Mouse (Mus musculus) hindbrain, embryonic 14.5 days (tissue): Measurements from ENCODE around the gene Csgalnact2. TPM values are rescaled to one million over a fixed set of nuclear protein-coding genes. Genes with fewer than 3 reads are reported as not detected.
A peak's percentile ranks its signal among the peaks of the same experiment; 100 is the strongest.

Experiments
- ATAC-seq: fragments of 200-750 bp; cut with Nextera tagmentation; 2 replicates; pipeline ENCODE4 v1.8.0; 2017; ENCODE audit warnings: moderate number of reproducible peaks, mild to moderate bottlenecking, moderate TSS enrichment, moderate library complexity; ENCODE audit not compliant: low FRiP score
- DNase-seq: peaks from one replicate; pipeline ENCODE4 v3.0.0-alpha.2; 2015; ENCODE audit warnings: low spot score
- H3K27ac ChIP-seq: fragments of 300-500 bp; sonication (generic); 2 replicates; pipeline ENCODE4 v1.5.1; 2014; ENCODE audit warnings: mild to moderate bottlenecking, moderate library complexity
- H3K27me3 ChIP-seq: fragments of 300-500 bp; sonication (generic); 2 replicates; pipeline ENCODE4 v1.6.1; 2014; ENCODE audit warnings: mild to moderate bottlenecking, low read length, mixed read lengths; ENCODE audit not compliant: control insufficient read depth, insufficient read depth
- H3K36me3 ChIP-seq: fragments of 300-500 bp; sonication (generic); replicated peaks from 2 replicates; pipeline ENCODE4 v1.6.1; 2014; ENCODE audit not compliant: control insufficient read depth, insufficient read depth
- H3K4me1 ChIP-seq: fragments of 300-500 bp; sonication (generic); replicated peaks from 2 replicates; pipeline ENCODE4 v1.6.1; 2014; ENCODE audit warnings: antibody characterized with exemption, low read length, mixed read lengths; ENCODE audit not compliant: control insufficient read depth, insufficient read depth
- H3K4me2 ChIP-seq: fragments of 300-500 bp; sonication (generic); replicated peaks from 2 replicates; pipeline ENCODE4 v1.6.1; 2014; ENCODE audit warnings: mild to moderate bottlenecking, moderate library complexity
- H3K4me3 ChIP-seq: fragments of 300-500 bp; sonication (generic); replicated peaks from 2 replicates; pipeline ENCODE4 v1.5.1; 2014; ENCODE audit warnings: mild to moderate bottlenecking, low read length
- H3K9ac ChIP-seq: fragments of 300-500 bp; sonication (generic); 2 replicates; pipeline ENCODE4 v1.6.1; 2014
- H3K9me3 ChIP-seq: fragments of 300-500 bp; sonication (generic); 2 replicates; pipeline ENCODE4 v1.6.1; 2016; ENCODE audit warnings: low read length; ENCODE audit not compliant: control insufficient read depth
- WGBS: fragments of 180-500 bp; shearing (Covaris S2); extraction: QIAGEN DNeasy Blood & Tissue Kit; methylation state at CpG from one replicate; pipeline ENCODE4 v1.1.7; 2014; 5-methylcytosine and 5-hydroxymethylcytosine counted together
- polyA plus RNA-seq: library from polyadenylated mRNA; unstranded; fragments of >200 nt; fragmentation: Nextera tagmentation; extraction: Ambion mirVana; gene quantifications from 2 replicates; pipeline ENCODE4 v1.2.1, GENCODE M21; 2014

Gene Csgalnact2
- polyA plus RNA-seq, 1 experiment from 2014 or later: 13.3 TPM

DNA sequence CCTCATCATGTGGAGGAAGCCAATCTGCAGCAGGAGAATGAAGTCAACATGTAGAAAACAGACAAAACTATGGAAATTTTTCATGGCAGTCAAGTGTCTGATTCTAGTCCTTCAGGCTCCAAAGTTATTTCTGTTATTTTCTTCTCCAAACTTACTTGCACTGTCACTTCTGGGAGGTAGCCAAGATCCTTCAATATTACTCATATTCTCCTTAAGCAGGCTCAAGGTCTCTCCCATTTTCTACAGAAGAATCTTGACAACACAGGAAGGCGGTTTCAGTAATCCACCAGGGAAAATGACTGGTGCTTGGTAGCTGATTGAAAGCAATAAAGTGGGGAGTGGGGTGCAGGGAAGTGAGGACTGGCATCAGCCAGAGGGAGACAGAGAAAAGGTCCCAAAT lies 16.2 kb downstream of the Csgalnact2 start:
- H3K9ac ChIP-seq: no peak overlapping the region
- no peaks in the 10 kb centered on the region for H3K4me1 ChIP-seq
- no peak overlapping the region for H3K27ac ChIP-seq
- WGBS: 93% methylated on average over 1 of the region's 1 CpGs
- no peak overlapping the region for H3K4me3 ChIP-seq
- DNase-seq (no peak), ATAC-seq (no peak)
- H3K4me2 ChIP-seq: no peak overlapping the region
- no peaks in the 10 kb centered on the region for H3K9me3 ChIP-seq
- no peaks in the 10 kb centered on the region for H3K27me3 ChIP-seq
- peaks cover 41% of the 10 kb centered on the region for H3K36me3 ChIP-seq

DNA sequence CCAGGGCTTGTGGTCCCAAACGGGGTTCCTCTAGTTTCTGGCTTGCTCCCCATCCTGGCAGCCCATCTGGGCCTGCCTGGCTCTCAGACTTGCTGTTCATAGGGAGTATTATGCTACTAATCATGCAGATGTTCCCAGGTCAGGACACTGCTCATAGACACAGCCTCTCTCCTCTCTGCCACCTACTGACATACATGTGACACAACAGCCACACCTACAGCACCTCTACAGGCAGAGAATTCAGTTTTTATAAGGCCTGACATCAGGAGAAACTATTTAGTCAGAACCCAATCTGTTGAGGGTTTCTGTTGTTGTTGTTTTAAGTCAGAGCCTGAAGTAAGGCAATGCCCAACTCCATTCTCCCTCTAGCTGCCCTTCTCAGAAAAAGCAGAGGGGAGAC lies 27.1 kb downstream of the Csgalnact2 start:
- DNase-seq (no peak), ATAC-seq (no peak)
- WGBS: 57% methylated on average over 1 of the region's 1 CpGs
- H3K9ac ChIP-seq: no peak overlapping the region
- H3K4me2 ChIP-seq: no peak overlapping the region
- H3K4me3 ChIP-seq: no peak overlapping the region
- H3K27me3 ChIP-seq: no peaks in the 10 kb centered on the region
- H3K27ac ChIP-seq: no peak overlapping the region
- no peaks in the 10 kb centered on the region for H3K4me1 ChIP-seq
- H3K36me3 ChIP-seq: peaks cover 22% of the 10 kb centered on the region
- H3K9me3 ChIP-seq: no peaks in the 10 kb centered on the region

GRCm38 (mm10) chr6:118099311-118099802 lies 39.6 kb downstream of the Csgalnact2 start:
- Histone ChIP-seq H3K9me3 (no peaks in the 10 kb centered on the region), H3K4me3 (no peak overlapping the region), H3K36me3 (no peaks in the 10 kb centered on the region), H3K27ac (no peak overlapping the region), H3K4me2 (no peak overlapping the region), H3K27me3 (no peaks in the 10 kb centered on the region), H3K4me1 (no peaks in the 10 kb centered on the region), H3K9ac (no peak overlapping the region)
- ATAC-seq (no peak; the same call in 1 of the 2 replicates), DNase-seq (peak; percentile 64)
- WGBS: 36% methylated on average over 2 of the region's 2 CpGs

DNA sequence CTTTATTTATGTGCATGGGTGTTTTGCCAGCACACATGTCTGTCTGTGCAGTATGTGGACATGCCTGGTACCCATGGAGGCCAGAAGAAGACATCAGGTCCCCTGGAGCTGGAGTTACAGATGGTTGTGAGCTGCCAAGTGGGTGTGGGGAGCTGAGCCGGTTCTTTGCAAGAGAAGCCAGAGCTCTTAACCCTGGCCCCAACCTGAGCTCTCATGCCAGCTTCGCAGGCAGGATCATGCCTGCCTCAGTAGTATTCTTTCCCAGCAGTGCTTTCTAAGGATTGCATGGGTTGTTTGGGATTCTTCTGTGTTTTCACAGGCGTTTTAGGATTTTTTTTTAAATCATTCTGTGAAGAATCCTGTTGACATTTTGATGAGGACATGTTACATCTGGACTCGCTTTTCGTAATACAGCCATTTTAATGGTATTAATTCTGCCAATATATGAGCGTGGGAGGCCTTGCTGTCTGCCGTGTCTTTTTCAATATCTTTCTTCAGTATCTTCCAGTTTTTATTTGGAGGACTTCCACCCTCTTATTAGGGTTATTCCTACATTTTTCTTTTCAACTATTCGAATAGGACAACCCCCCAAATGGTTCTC lies 41.1 kb downstream of the Csgalnact2 start:
- ATAC-seq (no peak), DNase-seq (no peak)
- Histone ChIP-seq H3K9ac (no peak overlapping the region), H3K36me3 (no peaks in the 10 kb centered on the region), H3K9me3 (no peaks in the 10 kb centered on the region), H3K4me2 (no peak overlapping the region), H3K27ac (no peak overlapping the region), H3K4me1 (no peaks in the 10 kb centered on the region), H3K4me3 (no peak overlapping the region), H3K27me3 (no peaks in the 10 kb centered on the region)
- 89% methylated on average over 8 of the region's 8 CpGs for WGBS

DNA sequence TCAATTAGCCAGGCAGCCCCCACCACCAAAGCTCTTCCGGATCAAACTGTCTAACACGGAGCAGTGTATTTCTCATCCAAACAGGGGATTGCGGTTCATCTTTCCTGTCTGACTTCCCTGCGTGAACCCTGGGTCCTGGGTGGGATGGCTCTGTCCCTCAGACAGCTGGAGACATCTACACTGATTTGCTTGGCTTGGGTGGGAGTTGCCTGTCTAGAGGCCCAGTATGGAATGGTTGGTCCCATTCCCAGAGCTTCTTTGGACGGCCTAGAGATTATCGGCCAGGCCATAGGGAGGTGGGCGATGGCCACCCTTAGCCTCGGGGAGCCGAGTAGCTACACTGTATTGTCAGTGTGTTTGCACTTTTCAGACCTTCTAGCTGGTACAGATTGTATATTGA lies 48.1 kb downstream of the Csgalnact2 start:
- H3K27ac ChIP-seq: no peak overlapping the region
- H3K4me3 ChIP-seq: no peak overlapping the region
- H3K27me3 ChIP-seq: no peaks in the 10 kb centered on the region
- no peak overlapping the region for H3K4me2 ChIP-seq
- no peaks in the 10 kb centered on the region for H3K9me3 ChIP-seq
- ATAC-seq (no peak), DNase-seq (no peak)
- no peaks in the 10 kb centered on the region for H3K36me3 ChIP-seq
- no peaks in the 10 kb centered on the region for H3K4me1 ChIP-seq
- 77% methylated on average over 9 of the region's 9 CpGs for WGBS
- H3K9ac ChIP-seq: no peak overlapping the region

DNA sequence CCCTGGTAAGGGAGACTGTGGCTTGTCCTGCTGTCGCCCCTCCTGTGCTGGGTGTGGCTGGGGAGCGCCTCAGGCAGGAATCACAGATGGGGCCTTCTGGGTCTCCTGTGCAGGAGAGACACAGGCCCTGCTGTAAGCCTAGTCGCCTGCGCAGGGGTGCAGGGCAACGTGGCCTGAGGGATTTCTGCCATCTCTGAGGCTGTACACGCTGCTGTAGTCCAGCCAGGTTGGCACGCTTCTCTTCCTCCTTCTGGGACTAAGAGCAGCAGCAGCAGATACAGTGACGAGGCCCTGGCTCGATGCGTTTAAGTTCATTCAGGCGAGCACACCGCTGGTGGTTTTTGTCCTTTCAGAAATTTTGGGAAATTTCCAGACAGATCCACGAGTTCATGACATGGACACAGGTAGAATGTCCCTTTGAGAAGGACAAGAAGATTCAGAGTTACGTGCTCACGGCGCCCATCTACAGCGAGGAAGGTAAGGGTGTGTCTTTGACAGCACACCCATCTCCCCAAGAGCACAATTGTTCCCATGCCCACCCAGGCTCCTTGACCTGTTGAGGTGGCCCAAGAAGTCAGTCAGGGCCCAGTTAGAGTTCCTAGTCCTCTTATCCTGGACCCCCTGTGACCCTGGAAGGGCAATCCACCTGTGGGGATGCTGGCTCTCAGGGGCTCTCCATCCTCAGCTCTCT lies 50.0 kb downstream of the Csgalnact2 start:
- Histone ChIP-seq H3K36me3 (no peaks in the 10 kb centered on the region), H3K27ac (no peak overlapping the region), H3K9ac (no peak overlapping the region), H3K4me3 (no peak overlapping the region), H3K4me2 (no peak overlapping the region), H3K27me3 (no peaks in the 10 kb centered on the region), H3K9me3 (no peaks in the 10 kb centered on the region), H3K4me1 (no peaks in the 10 kb centered on the region)
- DNase-seq (no peak), ATAC-seq (no peak)
- WGBS: 76% methylated on average over 17 of the region's 17 CpGs

GRCm38 (mm10) chr6:118087955-118088354 lies 51.0 kb downstream of the Csgalnact2 start:
- ATAC-seq (no peak), DNase-seq (no peak)
- H3K36me3 ChIP-seq: no peaks in the 10 kb centered on the region
- H3K27me3 ChIP-seq: no peaks in the 10 kb centered on the region
- H3K4me3 ChIP-seq: no peak overlapping the region
- 54% methylated on average over 8 of the region's 8 CpGs for WGBS
- no peak overlapping the region for H3K27ac ChIP-seq
- H3K9me3 ChIP-seq: no peaks in the 10 kb centered on the region
- H3K9ac ChIP-seq: no peak overlapping the region
- H3K4me2 ChIP-seq: no peak overlapping the region
- H3K4me1 ChIP-seq: no peaks in the 10 kb centered on the region

- DNase-seq (no peak), ATAC-seq (no peak)
- Histone ChIP-seq H3K4me3 (no peak overlapping the region), H3K4me1 (no peaks in the 10 kb centered on the region; the same call in 1 of the 2 replicates), H3K9me3 (no peaks in the 10 kb centered on the region), H3K27ac (no peak overlapping the region), H3K27me3 (no peaks in the 10 kb centered on the region), H3K9ac (no peak overlapping the region), H3K4me2 (no peak overlapping the region), H3K36me3 (no peaks in the 10 kb centered on the region)
- WGBS: 91% methylated on average over 8 of the region's 8 CpGs
These were observed 54.3 kb downstream of the Csgalnact2 start for GRCm38 (mm10) chr6:118084596-118084995.

GRCm38 (mm10) chr6:118083608-118084007 lies 55.3 kb downstream of the Csgalnact2 start:
- Histone ChIP-seq H3K36me3 (no peaks in the 10 kb centered on the region), H3K27me3 (no peaks in the 10 kb centered on the region), H3K4me2 (no peak overlapping the region), H3K4me1 (no peaks in the 10 kb centered on the region; the same call in 1 of the 2 replicates), H3K9me3 (no peaks in the 10 kb centered on the region), H3K4me3 (no peak overlapping the region), H3K9ac (no peak overlapping the region), H3K27ac (no peak overlapping the region)
- DNase-seq: no peak
- 76% methylated on average over 6 of the region's 6 CpGs for WGBS
- ATAC-seq: no peak
